Comparison of ENCODE assay signal across 8 mouse cellular contexts in the genomic region with DNA sequence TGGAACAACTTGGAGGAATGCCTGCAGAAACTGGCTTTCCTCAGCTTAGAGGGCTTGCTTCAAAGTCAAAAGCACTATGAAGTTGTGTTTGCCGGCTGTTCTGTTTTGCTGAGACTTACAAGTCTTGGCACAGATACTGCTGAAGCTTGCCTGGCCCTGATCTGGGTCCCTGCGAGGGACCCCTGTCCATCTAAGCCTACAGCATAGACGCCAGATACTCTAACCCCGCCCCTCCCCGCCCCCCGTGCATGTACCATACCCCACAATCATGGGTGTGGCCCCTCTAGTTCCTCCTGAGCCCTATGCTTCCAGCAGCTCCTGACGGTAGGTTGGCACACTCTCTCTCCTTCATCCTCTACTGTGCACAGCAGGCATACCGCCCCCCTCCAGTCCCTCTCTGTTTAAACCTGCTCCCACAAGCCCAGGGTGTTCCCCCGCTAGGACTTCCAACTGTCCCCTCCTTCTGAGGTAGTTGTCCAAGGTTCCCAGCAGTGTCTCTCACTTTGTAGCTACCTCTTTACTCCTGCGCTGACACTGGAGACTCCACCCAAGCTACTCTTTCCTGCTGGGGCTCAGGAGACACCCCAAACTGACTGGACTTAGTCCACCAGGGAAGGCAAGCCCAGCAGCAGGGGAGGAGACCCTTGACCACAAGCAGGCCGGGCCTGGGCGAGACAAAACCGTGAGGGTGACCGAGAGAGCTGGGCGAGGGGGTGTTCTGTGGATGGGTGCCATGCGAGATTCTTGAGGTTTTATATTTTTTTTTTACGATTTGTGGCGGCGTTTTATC. TPM values are rescaled to one million over a fixed set of nuclear protein-coding genes. Genes with fewer than 3 reads are reported as not detected.
DNase-seq lines count a peak whose midpoint lies in the region; ATAC-seq and TF ChIP-seq lines count a peak whose summit lies in the region.

No protein-coding gene starts in this region.

- H3K4me3 ChIP-seq in cerebellum, adult 2 months (replicated peaks; ENCODE audit: insufficient read depth, low read depth, low read length) = peak overlapping the region; percentile 47
- H3K4me3 ChIP-seq in forebrain, embryonic 16.5 days (replicated peaks; ENCODE audit: low read length) = peak overlapping the region; percentile 62
- peak overlapping the region; percentile 56 for H3K4me3 ChIP-seq in liver, embryonic 13.5 days (replicated peaks)

- DNase-seq in cerebellum, adult 2 months = no peak
- no peak for DNase-seq in cerebellum, adult 9-11 months
- DNase-seq in 3134 (ENCODE audit: extremely low read depth, insufficient read length, low spot score) = peak; percentile 45
- no peak for DNase-seq in liver, embryonic 13.5 days
- no peak for DNase-seq in c-Kit-positive CD71-positive TER-119-positive erythroid progenitor cells, embryonic 14.5 days (ENCODE audit: low spot score)
- DNase-seq in adrenal gland, postnatal 4 days (ENCODE audit: low spot score in 2 of 2) = no peak
- DNase-seq in spleen, postnatal 4 days (ENCODE audit: low spot score in 2 of 2) = no peak

- H3K9me3 ChIP-seq in forebrain, embryonic 16.5 days (ENCODE audit: control insufficient read depth, low read length) = no peaks in the 10 kb centered on the region
- H3K9me3 ChIP-seq in liver, embryonic 13.5 days (replicated peaks) = no peaks in the 10 kb centered on the region

- 7% methylated on average over 18 of the region's 19 CpGs for WGBS in cerebellum, adult 2 months
- 10% methylated on average over 19 of the region's 19 CpGs for WGBS in forebrain, embryonic 16.5 days
- WGBS in liver, embryonic 13.5 days (ENCODE audit: insufficient replicate concordance) = 7% methylated on average over 19 of the region's 19 CpGs

- no peak for TF ChIP-seq POLR2A in cerebellum, adult 2 months (IDR thresholded peaks at IDR 0.05; ENCODE audit: borderline replicate concordance, insufficient read depth, low read length)

- no peaks in the 10 kb centered on the region for H3K27me3 ChIP-seq in cerebellum, adult 2 months (ENCODE audit: control insufficient read depth, insufficient read depth, low read length)
- 0 out of 2 replicates have a peak, but pooled peaks cover 2% of the 10 kb centered on the region for H3K27me3 ChIP-seq in forebrain, embryonic 16.5 days (replicated peaks; ENCODE audit: control insufficient read depth, insufficient read depth, low read length)
- peaks cover 84% of the 10 kb centered on the region for H3K27me3 ChIP-seq in liver, embryonic 13.5 days

- ATAC-seq in forebrain, embryonic 16.5 days = peak; percentile 45
- ATAC-seq in liver, embryonic 13.5 days (ENCODE audit: low read depth) = no peak

- no peak for TF ChIP-seq CTCF in cerebellum, adult 2 months (IDR thresholded peaks at IDR 0.05; ENCODE audit: borderline replicate concordance, insufficient read depth, low read depth, low read length)

- peak overlapping the region; percentile 99 for H3K4me2 ChIP-seq in forebrain, embryonic 16.5 days (ENCODE audit: low read length)
- peak overlapping the region; percentile 75 for H3K4me2 ChIP-seq in liver, embryonic 13.5 days

- H3K36me3 ChIP-seq in forebrain, embryonic 16.5 days (ENCODE audit: control insufficient read depth, insufficient read depth) = no peaks in the 10 kb centered on the region
- H3K36me3 ChIP-seq in liver, embryonic 13.5 days = no peaks in the 10 kb centered on the region

- H3K4me1 ChIP-seq in cerebellum, adult 2 months (ENCODE audit: control insufficient read depth, insufficient read depth, low read length) = peaks cover 37% of the 10 kb centered on the region
- H3K4me1 ChIP-seq in forebrain, embryonic 16.5 days (replicated peaks; ENCODE audit: control insufficient read depth, insufficient read depth, low read length) = peaks cover 30% of the 10 kb centered on the region
- peaks cover 19% of the 10 kb centered on the region for H3K4me1 ChIP-seq in liver, embryonic 13.5 days (replicated peaks)

- H3K27ac ChIP-seq in cerebellum, adult 2 months (ENCODE audit: insufficient read depth, low read length) = peak overlapping the region; percentile 76
- H3K27ac ChIP-seq in forebrain, embryonic 16.5 days (ENCODE audit: low read length) = peak overlapping the region; percentile 57
- H3K27ac ChIP-seq in liver, embryonic 13.5 days = no peak overlapping the region

- peak overlapping the region; percentile 76 for H3K9ac ChIP-seq in forebrain, embryonic 16.5 days (replicated peaks; ENCODE audit: low read depth, low read length)
- no peak overlapping the region for H3K9ac ChIP-seq in liver, embryonic 13.5 days

RNA-seq across cellular contexts. Expression of a gene that starts 12.1 kb away (rescaled TPM):
- polyA plus RNA-seq in cerebellum, adult 2 months (2012; rRNA removed) = 567 and 588 TPM in 2 replicates
- polyA plus RNA-seq in forebrain, embryonic 16.5 days (2015; fragmentation: Nextera tagmentation; extraction: Ambion mirVana) = 226 and 227 TPM in 2 replicates
- polyA plus RNA-seq in liver, embryonic 13.5 days (2015; fragmentation: Nextera tagmentation; extraction: Ambion mirVana) = 1.4 and 1.6 TPM in 2 replicates
- 10 to 100 TPM; 39.6 to 49.0 TPM for total RNA-seq in adrenal gland, postnatal 4 days (2021)

Comparison
In these comparisons a context has a peak if more than half of its experiments do, and no peak if none do; other contexts are left out.
1. RNA of a gene that starts 12.1 kb away (polyA plus RNA-seq): 567 to 588 TPM in cerebellum, adult 2 months and 226 to 227 TPM in forebrain, embryonic 16.5 days; 1.4 to 1.6 TPM in liver, embryonic 13.5 days; every median in the first group is over 10 times any median in the second.
2. Peak in every context shown above with its lines, with median percentiles within 50 percentile points of each other: H3K4me3 ChIP-seq.